Mouse (Mus musculus) kidney, postnatal 10 days (tissue): ENCODE results near the gene Fcgr4.
"Not testable (repeated sequence)": the region's sequence is repeated elsewhere in the genome, so short reads cannot be mapped to it uniquely, and the experiment has no call there.

ENCODE experiments used
- DNase-seq: peaks from one replicate; pipeline ENCODE4 v3.0.0; 2021; ENCODE audit warnings: mixed read lengths

Gene Fcgr4

DNA sequence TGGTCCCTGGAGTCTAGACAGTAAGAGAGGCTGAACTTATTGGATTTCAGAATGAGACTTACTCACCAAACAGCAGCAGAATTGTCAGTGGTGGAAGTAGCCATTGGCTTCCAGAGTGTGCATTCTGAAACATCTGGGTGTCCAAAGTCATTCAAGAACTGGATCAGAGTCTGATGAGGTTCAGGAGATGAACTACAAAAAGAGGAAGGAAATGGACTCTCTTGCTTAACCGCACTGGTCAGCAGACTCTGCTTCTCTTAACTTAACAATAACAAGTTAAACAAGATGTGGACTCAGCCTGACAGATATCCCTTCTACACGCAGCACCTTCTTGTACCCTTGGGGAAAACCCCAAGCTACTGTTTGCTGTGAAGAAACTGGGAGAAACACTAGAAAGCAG is 40.5 kb downstream of the Fcgr4 start:
- DNase-seq: no peak

DNA sequence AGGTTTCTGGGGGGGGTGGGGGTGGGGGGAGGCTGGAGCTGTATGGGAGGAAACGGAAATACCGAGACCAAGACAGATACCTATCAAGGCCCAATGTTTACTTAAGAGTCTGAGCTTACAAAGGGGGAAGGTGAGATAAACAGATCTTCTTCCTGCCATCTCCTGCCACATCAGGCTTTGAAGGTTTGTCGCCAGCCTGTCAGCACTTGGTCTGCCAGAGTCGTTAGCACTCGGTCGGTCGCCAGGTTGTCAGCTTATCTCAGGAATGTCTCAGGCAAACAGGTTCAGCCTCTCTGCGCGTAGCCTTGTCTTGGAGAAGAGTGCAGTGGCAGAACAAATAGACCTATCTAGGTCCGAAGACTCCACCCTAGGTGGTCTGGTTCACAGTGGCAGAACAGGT is 41.7 kb downstream of the Fcgr4 start:
- DNase-seq: no peak

DNA sequence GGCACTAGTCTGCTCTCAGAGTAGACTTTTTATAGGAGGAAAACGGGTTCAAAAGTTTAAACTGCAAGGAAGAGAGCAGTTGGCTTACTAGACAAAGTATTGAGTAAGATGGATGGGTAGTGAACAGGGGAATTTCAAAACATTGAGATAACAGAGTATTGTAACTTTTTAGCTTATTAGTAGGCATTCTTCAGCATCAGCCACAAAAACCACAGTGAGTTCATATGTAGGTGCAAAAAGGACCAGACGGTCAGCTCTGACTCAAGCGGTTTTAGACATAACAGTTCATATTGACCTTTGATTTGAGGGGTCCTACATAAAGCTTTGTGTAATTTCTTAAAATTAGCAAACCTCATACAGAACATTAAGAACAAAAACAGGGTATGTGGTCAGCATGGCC is 42.8 kb downstream of the Fcgr4 start:
- no peak for DNase-seq

DNA sequence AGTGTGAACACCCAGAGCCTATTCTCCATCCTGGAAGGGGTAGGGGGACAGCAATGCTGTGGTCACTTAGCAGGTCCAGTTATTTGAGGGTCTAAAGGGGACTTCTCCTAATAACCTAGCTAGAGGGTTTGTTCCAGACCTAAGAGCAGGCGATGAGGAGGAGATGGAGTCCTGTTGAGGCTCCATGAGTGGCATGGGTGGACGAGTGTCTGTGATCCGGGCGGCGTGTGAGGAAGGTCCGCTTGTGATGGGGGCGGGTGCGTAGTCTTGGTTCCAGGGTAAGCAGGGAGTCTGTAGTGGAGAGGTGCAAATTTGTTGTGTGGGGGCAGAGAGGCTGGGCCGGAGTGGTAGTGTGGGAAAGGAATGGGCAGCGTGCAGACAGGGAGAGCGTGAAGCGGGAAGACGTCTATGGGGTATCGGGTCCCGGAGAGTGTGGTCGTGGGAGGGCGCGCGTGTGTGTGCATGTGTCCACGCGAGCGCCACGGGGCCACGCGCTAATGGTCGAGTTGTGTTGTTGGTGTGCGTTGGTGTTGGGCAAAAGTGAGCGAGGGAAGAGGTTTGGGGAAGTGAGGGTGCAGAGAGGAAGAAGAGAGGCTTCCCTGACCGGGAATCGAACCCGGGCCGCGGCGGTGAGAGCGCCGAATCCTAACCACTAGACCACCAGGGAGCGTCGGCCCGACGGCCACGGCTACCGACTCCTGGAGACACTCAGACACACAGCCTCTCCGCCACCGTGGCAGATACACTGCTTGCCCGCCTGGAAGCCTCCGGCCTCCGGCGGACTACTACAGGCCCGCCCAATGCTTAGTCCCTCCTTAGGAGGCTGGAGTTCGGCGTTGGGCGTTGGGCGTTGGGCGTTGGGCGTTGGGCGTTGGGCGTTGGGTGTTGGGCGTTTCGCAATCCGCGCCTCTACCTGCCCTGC is 45.1 kb downstream of the Fcgr4 start:
- peak; percentile 46 for DNase-seq

DNA sequence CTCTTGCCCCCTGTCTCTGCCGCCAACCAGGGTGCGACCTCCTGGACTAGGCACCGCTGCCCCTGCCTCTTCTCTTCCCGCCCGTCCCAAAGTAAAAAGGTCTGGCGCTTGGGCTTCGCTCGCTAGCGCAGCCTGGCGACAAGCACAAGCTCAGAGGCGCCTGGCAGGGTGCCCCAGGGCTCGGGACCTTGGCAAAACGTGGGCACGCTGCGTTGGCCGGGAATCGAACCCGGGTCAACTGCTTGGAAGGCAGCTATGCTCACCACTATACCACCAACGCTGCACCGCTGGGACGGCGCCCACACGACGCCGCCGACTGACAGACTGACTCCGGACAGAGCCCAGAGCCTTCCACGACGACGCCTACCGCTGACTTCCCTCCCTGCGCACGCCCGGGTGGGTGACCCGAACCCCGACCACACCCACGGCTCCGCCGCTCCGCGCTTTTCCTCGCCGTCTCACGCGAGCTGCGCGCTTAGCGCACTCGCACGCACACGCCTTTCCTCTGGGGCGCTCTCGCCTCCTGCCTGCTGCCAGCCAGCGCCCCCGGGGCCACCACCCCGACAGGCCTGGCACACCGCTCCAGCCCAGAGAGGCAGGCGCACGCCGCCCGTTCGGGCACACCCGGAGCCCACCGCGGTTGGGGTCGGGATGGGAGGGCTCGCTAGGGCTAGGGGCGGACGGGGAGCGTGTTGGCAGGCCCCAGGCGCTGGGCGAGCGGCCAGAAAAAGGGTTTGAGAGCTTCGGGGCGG is 45.9 kb downstream of the Fcgr4 start, which contains the start of gene Fcgr3:
Gene Fcgr3 (minus strand): TSS at position 445 of the 752 bp plus-strand sequence.
- DNase-seq: peak; percentile 85

DNA sequence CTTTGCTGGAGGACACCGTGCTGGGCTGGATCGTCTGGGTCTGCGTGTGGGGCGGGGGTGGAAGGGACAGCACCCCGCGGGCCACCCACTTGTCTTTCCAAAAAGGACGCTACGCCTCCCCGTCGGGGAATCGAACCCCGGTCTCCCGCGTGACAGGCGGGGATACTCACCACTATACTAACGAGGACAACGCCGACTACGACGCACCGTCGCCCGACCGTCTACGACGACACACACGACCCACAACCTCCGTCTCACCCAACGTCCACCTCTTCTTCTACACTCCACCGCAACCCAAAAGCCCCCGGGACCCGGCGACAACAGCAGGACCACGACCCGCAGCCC is 46.5 kb downstream of the Fcgr4 start:
- peak; percentile 70 for DNase-seq

DNA sequence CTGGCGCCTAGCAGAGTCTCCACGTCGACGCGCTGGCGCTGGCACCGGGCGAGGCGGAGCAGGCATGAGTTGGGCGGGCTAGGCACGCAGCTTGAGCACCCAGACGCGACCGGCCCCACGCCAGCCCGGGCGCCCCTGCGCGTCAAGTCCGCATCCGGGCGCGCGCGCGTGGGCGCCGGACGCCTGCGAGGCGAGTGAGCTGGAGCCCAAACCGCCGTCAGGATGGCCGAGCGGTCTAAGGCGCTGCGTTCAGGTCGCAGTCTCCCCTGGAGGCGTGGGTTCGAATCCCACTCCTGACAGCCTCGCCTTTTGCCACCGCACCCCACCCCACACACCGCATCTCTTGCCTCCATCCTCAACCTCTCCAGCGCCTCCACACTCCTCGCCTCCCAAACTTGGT is 47.0 kb downstream of the Fcgr4 start:
- DNase-seq: peak; percentile 61

DNA sequence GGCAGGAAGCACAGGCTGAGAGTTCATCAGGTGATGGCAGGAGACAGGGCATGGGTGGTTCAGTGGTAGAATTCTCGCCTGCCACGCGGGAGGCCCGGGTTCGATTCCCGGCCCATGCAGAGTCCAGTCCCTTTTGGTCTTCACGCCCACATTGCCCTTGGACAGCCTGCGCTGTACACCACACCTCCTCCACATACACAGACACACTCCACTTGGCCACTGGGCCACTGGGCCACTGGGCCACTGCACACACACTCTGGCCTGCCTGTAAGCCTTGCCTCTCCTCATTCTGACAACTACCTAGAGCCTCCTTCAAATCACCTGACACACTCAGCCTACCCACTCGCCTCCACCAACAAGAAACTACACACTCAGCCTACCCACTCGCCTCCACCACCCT is 47.9 kb downstream of the Fcgr4 start:
- not testable (repeated sequence) for DNase-seq

DNA sequence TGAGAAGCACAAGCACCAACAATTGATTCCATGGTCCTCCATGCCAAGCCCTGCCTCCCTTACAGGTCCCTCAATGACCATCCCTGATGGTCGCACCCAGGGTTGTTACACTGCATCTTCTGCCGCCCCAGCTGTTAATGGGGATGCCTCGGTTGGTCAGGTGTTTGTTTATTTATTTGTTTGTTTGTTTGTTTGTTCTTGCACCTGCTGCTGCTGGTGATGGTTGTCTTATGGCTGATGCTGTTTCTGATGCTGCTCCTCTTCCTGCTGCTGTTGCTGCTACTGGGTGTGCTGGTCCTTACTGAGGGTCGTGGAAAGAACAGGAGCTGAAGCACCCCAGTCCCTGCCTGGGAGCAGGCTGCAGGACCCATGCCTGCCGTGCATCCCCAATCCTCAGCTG is 49.2 kb downstream of the Fcgr4 start:
- DNase-seq: not testable (repeated sequence)

DNA sequence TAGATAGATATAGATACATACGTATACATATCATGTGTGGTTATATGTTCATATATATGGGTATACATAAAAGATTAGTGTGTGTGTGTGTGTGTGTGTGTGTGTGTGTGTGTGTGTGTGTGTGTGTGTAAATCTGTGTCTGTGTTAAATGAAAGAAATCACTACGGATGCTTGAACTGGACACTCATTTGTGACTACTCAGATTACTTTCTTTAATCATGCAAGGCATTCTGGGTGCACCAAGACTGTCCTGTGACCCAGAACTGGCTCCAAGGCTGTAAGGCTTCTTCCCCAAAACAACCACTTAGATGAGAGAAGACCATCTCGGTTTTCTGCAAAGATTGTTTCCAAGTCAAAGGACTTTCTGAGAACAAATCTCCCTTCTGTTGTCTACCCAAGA is 50.8 kb downstream of the Fcgr4 start:
- DNase-seq: peak; percentile 18

DNA sequence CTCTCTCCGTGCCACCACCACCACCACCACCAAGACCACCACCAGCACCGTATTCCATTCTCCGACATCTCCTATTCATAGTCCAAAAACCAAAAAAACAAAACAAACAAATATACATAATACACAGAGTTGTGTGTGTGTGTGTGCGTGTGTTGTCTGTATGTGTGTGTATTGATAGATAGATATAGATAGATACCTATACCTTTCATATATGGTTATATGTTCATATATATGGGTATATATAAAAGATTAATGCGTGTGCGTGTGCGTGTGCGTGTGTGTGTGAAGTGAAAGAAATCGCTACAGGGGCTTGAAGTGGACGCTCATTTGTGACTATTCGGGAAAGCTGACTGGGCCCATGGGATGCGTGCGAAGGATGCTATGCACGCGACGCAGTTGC is 52.2 kb downstream of the Fcgr4 start:
- not testable (repeated sequence) for DNase-seq

DNA sequence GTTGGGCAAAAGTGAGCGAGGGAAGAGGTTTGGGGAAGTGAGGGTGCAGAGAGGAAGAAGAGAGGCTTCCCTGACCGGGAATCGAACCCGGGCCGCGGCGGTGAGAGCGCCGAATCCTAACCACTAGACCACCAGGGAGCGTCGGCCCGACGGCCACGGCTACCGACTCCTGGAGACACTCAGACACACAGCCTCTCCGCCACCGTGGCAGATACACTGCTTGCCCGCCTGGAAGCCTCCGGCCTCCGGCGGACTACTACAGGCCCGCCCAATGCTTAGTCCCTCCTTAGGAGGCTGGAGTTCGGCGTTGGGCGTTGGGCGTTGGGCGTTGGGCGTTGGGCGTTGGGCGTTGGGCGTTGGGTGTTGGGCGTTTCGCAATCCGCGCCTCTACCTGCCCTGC is 53.0 kb downstream of the Fcgr4 start:
- DNase-seq: not testable (repeated sequence)

DNA sequence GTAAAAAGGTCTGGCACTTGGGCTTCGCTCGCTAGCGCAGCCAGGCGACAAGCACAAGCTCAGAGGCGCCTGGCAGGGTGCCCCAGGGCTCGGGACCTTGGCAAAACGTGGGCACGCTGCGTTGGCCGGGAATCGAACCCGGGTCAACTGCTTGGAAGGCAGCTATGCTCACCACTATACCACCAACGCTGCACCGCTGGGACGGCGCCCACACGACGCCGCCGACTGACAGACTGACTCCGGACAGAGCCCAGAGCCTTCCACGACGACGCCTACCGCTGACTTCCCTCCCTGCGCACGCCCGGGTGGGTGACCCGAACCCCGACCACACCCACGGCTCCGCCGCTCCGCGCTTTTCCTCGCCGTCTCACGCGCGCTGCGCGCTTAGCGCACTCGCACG is 53.5 kb downstream of the Fcgr4 start:
- not testable (repeated sequence) for DNase-seq

DNA sequence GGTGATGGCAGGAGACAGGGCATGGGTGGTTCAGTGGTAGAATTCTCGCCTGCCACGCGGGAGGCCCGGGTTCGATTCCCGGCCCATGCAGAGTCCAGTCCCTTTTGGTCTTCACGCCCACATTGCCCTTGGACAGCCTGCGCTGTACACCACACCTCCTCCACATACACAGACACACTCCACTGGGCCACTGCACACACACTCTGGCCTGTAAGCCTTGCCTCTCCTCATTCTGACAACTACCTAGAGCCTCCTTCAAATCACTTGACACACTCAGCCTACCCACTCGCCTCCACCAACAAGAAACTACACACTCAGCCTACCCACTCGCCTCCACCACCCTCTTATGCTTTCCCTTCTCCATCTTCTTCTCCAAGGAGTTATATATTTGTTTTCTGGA is 55.6 kb downstream of the Fcgr4 start:
- DNase-seq: not testable (repeated sequence)

DNA sequence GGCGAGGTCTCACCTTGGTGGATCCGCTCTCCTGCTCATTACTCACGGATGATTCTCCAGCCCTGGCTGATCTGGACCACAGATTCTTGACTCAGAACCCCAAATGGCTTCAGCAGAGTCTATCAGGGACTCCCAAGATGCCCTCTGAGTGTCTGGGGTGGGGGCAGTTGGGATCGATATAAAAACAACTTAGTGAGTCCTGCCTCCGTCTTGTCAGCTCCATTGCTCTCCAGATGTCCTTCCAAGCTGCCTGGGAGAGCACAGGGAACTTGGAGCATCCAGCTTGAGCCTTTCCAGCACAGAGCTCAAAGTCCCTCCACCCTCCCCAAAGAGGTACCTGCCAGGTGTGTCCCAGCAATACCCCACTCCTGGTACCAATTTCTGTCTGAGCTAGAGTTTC is 57.5 kb downstream of the Fcgr4 start:
- not testable (repeated sequence) for DNase-seq

DNA sequence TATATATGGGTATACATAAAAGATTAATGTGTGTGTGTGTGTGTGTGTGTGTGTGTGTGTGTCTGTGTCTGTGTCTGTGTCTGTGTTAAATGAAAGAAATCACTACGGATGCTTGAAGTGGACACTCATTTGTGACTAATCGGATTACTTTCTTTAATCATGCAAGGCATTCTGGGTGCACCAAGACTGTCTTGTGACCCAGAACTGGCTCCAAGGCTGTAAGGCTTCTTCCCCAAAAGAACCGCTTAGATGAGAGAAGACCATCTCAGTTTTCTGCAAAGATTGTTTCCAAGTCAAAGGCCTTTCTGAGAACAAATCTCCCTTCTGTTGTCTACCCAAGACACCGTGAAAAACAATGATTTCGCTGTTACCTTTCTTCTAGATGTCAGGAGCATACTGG is 58.5 kb downstream of the Fcgr4 start:
- DNase-seq: not testable (repeated sequence)

DNA sequence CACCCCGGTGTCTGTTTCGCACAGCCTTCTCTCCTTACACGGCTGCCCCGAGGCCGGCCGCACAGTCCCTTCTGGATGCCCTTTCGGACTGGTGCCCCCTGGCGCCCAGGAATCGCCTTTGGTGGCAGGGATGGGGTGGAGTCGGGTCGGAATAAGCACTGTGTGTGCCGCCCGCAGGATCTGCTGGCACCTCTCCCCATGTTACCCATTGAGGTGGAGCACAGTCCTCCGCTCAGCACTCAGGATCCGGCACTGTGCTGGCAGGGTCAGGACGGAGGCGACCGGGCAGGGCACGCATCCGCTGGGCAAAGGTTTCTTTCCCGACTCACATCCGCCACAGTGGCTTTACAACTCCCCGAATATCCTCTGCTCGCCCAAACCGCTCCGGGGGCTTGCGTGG is 59.2 kb downstream of the Fcgr4 start:
- peak; percentile 35 for DNase-seq

DNA sequence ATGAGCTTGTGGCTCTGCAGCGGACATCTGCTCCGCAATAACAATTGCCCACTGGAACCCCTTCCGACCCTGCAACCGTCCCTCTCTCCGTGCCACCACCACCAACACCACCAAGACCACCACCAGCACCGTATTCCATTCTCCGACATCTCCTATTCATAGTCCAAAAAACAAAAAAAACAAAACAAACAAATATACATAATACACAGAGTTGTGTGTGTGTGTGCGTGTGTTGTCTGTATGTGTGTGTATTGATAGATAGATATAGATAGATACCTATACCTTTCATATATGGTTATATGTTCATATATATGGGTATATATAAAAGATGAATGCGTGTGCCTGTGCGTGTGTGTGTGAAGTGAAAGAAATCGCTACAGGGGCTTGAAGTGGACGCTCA is 59.7 kb downstream of the Fcgr4 start:
- not testable (repeated sequence) for DNase-seq

DNA sequence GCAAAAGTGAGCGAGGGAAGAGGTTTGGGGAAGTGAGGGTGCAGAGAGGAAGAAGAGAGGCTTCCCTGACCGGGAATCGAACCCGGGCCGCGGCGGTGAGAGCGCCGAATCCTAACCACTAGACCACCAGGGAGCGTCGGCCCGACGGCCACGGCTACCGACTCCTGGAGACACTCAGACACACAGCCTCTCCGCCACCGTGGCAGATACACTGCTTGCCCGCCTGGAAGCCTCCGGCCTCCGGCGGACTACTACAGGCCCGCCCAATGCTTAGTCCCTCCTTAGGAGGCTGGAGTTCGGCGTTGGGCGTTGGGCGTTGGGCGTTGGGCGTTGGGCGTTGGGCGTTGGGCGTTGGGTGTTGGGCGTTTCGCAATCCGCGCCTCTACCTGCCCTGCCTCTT is 60.6 kb downstream of the Fcgr4 start:
- not testable (repeated sequence) for DNase-seq
